Mouse (Mus musculus): Measurements from ENCODE around the gene Pdcl2. TPM values are rescaled to one million over a fixed set of nuclear protein-coding genes. Genes with fewer than 3 reads are reported as not detected.

The Pdcl2 gene
- polyA plus RNA-seq, 1 experiment = not detected

GRCm38 (mm10) chr5:76283890-76284289, 47.1 kb downstream of the Pdcl2 start:
- Histone ChIP-seq H3K27me3 (ENCODE audit: control insufficient read depth, insufficient read depth, low read length) (no peaks in the 10 kb centered on the region), H3K36me3 (ENCODE audit: control insufficient read depth, insufficient read depth, low read length) (no peaks in the 10 kb centered on the region), H3K4me1 (ENCODE audit: control insufficient read depth, insufficient read depth, insufficient read length) (no peaks in the 10 kb centered on the region), H3K27ac (ENCODE audit: insufficient read depth, low read length) (no peak overlapping the region), H3K4me3 (ENCODE audit: extremely low read depth, insufficient read depth, insufficient read length) (no peak overlapping the region)
- DNase-seq (ENCODE audit: low read depth in 1 of 2, low spot score in 2 of 2) = no peak
- TF ChIP-seq POLR2A (IDR thresholded peaks at IDR 0.05; ENCODE audit: low read depth, low read length) (no peak), CTCF (IDR thresholded peaks at IDR 0.05; ENCODE audit: extremely low read depth, insufficient read depth, insufficient read length, insufficient replicate concordance) (no peak)
- WGBS = 88% methylated on average over 1 of the region's 1 CpGs

- 29% methylated on average over 4 of the region's 4 CpGs for WGBS
- Histone ChIP-seq H3K27me3 (ENCODE audit: control insufficient read depth, insufficient read depth, low read length) (no peaks in the 10 kb centered on the region), H3K36me3 (ENCODE audit: control insufficient read depth, insufficient read depth, low read length) (no peaks in the 10 kb centered on the region), H3K27ac (ENCODE audit: insufficient read depth, low read length) (no peak overlapping the region), H3K4me1 (ENCODE audit: control insufficient read depth, insufficient read depth, insufficient read length) (no peaks in the 10 kb centered on the region), H3K4me3 (ENCODE audit: extremely low read depth, insufficient read depth, insufficient read length) (no peak overlapping the region)
- no peak for DNase-seq (ENCODE audit: low read depth in 1 of 2, low spot score in 2 of 2)
- no peak for TF ChIP-seq CTCF (IDR thresholded peaks at IDR 0.05; ENCODE audit: extremely low read depth, insufficient read depth, insufficient read length, insufficient replicate concordance)
- TF ChIP-seq POLR2A (IDR thresholded peaks at IDR 0.05; ENCODE audit: low read depth, low read length) = no peak
These were observed 56.0 kb downstream of the Pdcl2 start for GRCm38 (mm10) chr5:76274977-76275376.

Other genes starting within 250 kb of the Pdcl2 start
- 149 and 297 TPM in 2 replicates for gene Srd5a3, start 190.9 kb downstream of the Pdcl2 start, polyA plus RNA-seq (2012; rRNA removed)
- gene Tmem165, start 147.3 kb downstream of the Pdcl2 start, polyA plus RNA-seq (2012; rRNA removed) = 29.8 and 46.9 TPM in 2 replicates
- 5.1 and 5.6 TPM in 2 replicates for gene Clock, start 26.4 kb downstream of the Pdcl2 start, polyA plus RNA-seq (2012; rRNA removed)
- gene Nmu, start 32.6 kb upstream of the Pdcl2 start, polyA plus RNA-seq (2012; rRNA removed) = not detected in 2 replicates
- gene Gm7271, start 152.9 kb upstream of the Pdcl2 start, polyA plus RNA-seq (2012; rRNA removed) = not detected in 2 replicates
- 16.4 and 21.0 TPM in 2 replicates for gene Exoc1, start 198.2 kb upstream of the Pdcl2 start, polyA plus RNA-seq (2012; rRNA removed)

Data from spleen, adult 2 months (tissue).